Comparison of ENCODE assay signal across 8 mouse cellular contexts in genomic region chr7:101970429-101970775, GRCm38 (mm10). TPM values are rescaled to one million over a fixed set of nuclear protein-coding genes. Genes with fewer than 3 reads are reported as not detected.
DNase-seq lines count a peak whose midpoint lies in the region; ATAC-seq and TF ChIP-seq lines count a peak whose summit lies in the region.

No protein-coding gene starts in this region.

- peak; percentile 4; the same call in 1 of the 2 replicates for TF ChIP-seq POLR2A in small intestine, adult 2 months (IDR thresholded peaks at IDR 0.05; ENCODE audit: low read depth, low read length)

- no peak for TF ChIP-seq CTCF in small intestine, adult 2 months (IDR thresholded peaks at IDR 0.05; ENCODE audit: extremely low read depth, insufficient read length, insufficient replicate concordance, low read depth, low read length)

- peak overlapping the region; percentile 94 for H3K9ac ChIP-seq in embryonic facial prominence, embryonic 13.5 days
- peak overlapping the region; percentile 94 for H3K9ac ChIP-seq in midbrain, embryonic 11.5 days (ENCODE audit: low read length)

- peak overlapping the region; percentile 76 for H3K4me2 ChIP-seq in embryonic facial prominence, embryonic 13.5 days
- peak overlapping the region; percentile 70 for H3K4me2 ChIP-seq in midbrain, embryonic 11.5 days

- WGBS in embryonic facial prominence, embryonic 13.5 days: 0% methylated on average over 11 of the region's 17 CpGs
- WGBS in limb, embryonic 10.5 days: 0% methylated on average over 17 of the region's 17 CpGs
- 0% methylated on average over 12 of the region's 17 CpGs for WGBS in midbrain, embryonic 11.5 days
- 2% methylated on average over 16 of the region's 17 CpGs for WGBS in small intestine, adult 2 months

- H3K4me1 ChIP-seq in embryonic facial prominence, embryonic 13.5 days: peaks cover 59% of the 10 kb centered on the region
- H3K4me1 ChIP-seq in limb, embryonic 10.5 days: peaks cover 60% of the 10 kb centered on the region
- peaks cover 17% of the 10 kb centered on the region for H3K4me1 ChIP-seq in midbrain, embryonic 11.5 days (ENCODE audit: control insufficient read depth, insufficient read depth, low read length)
- peaks cover 30% of the 10 kb centered on the region; the same call in 1 of the 2 replicates for H3K4me1 ChIP-seq in small intestine, adult 2 months (ENCODE audit: control insufficient read depth, insufficient read depth, insufficient read length, low read length)

- ATAC-seq in embryonic facial prominence, embryonic 13.5 days (ENCODE audit: insufficient number of reproducible peaks, insufficient read depth, low FRiP score, low TSS enrichment, low read depth): peak; percentile 78
- ATAC-seq in midbrain, embryonic 11.5 days (ENCODE audit: low FRiP score): peak; percentile 72

- no peaks in the 10 kb centered on the region for H3K27me3 ChIP-seq in embryonic facial prominence, embryonic 13.5 days
- no peaks in the 10 kb centered on the region for H3K27me3 ChIP-seq in limb, embryonic 10.5 days (ENCODE audit: low read depth, poor library complexity, severe bottlenecking)
- H3K27me3 ChIP-seq in midbrain, embryonic 11.5 days (ENCODE audit: control insufficient read depth, insufficient read depth, low read length): no peaks in the 10 kb centered on the region
- H3K27me3 ChIP-seq in small intestine, adult 2 months (ENCODE audit: control insufficient read depth, insufficient read depth, low read length): no peaks in the 10 kb centered on the region

- peak overlapping the region; percentile 100 for H3K27ac ChIP-seq in embryonic facial prominence, embryonic 13.5 days
- peak overlapping the region; percentile 98 for H3K27ac ChIP-seq in limb, embryonic 10.5 days
- peak overlapping the region; percentile 100 for H3K27ac ChIP-seq in midbrain, embryonic 11.5 days (ENCODE audit: low read depth, low read length)
- H3K27ac ChIP-seq in small intestine, adult 2 months (ENCODE audit: insufficient read depth, low read depth, low read length): peak overlapping the region; percentile 96

- H3K4me3 ChIP-seq in embryonic facial prominence, embryonic 13.5 days: peak overlapping the region; percentile 73
- peak overlapping the region; percentile 71 for H3K4me3 ChIP-seq in limb, embryonic 10.5 days
- peak overlapping the region; percentile 77 for H3K4me3 ChIP-seq in midbrain, embryonic 11.5 days (ENCODE audit: low read depth, low read length)
- H3K4me3 ChIP-seq in small intestine, adult 2 months (ENCODE audit: low read depth, low read length): peak overlapping the region; percentile 83

- H3K9me3 ChIP-seq in embryonic facial prominence, embryonic 13.5 days: no peaks in the 10 kb centered on the region
- H3K9me3 ChIP-seq in limb, embryonic 10.5 days (replicated peaks): no peaks in the 10 kb centered on the region
- H3K9me3 ChIP-seq in midbrain, embryonic 11.5 days (ENCODE audit: control insufficient read depth, low read length): no peaks in the 10 kb centered on the region

- H3K36me3 ChIP-seq in embryonic facial prominence, embryonic 13.5 days: no peaks in the 10 kb centered on the region
- 0 out of 2 replicates have a peak, but pooled peaks cover 6% of the 10 kb centered on the region for H3K36me3 ChIP-seq in limb, embryonic 10.5 days
- no peaks in the 10 kb centered on the region for H3K36me3 ChIP-seq in midbrain, embryonic 11.5 days (ENCODE audit: control insufficient read depth, insufficient read depth, low read length)
- H3K36me3 ChIP-seq in small intestine, adult 2 months (ENCODE audit: control insufficient read depth, insufficient read depth, low read length): peaks cover 2% of the 10 kb centered on the region; the same call in 1 of the 2 replicates

- DNase-seq in cerebellum, postnatal 10 days: peak; percentile 91 to 92
- DNase-seq in cerebellum, adult 11 months: no peak
- DNase-seq in heart, adult 18-20 months: peak; percentile 95
- peak; percentile 94 for DNase-seq in kidney, adult 18-20 months
- DNase-seq in limb, embryonic 10.5 days (ENCODE audit: low spot score): peak; percentile 83
- no peak for DNase-seq in midbrain, embryonic 11.5 days (ENCODE audit: low spot score, missing footprints)

RNA-seq across cellular contexts. Expression of gene Numa1, which starts 36.5 kb away (rescaled TPM):
- 90.9 and 92.0 TPM in 2 replicates for polyA plus RNA-seq in embryonic facial prominence, embryonic 13.5 days (2015; fragmentation: Nextera tagmentation; extraction: Ambion mirVana)
- total RNA-seq in heart, adult 18-20 months (2021): 10 to 100 TPM; 89.0 to 95.0 TPM
- polyA plus RNA-seq in limb, embryonic 10.5 days (2016; fragmentation: Nextera tagmentation; extraction: Ambion mirVana): 108 and 130 TPM in 2 replicates
- 91.7 and 94.9 TPM in 2 replicates for polyA plus RNA-seq in midbrain, embryonic 11.5 days (2014; fragmentation: Nextera tagmentation; extraction: Ambion mirVana)
- 43.1 and 63.1 TPM in 2 replicates for polyA plus RNA-seq in small intestine, adult 2 months (2012; rRNA removed)

RNA-seq across cellular contexts. Expression of gene Lrrc51, which starts 36.7 kb away (rescaled TPM):
- polyA plus RNA-seq in embryonic facial prominence, embryonic 13.5 days (2015; fragmentation: Nextera tagmentation; extraction: Ambion mirVana): 7.3 and 8.3 TPM in 2 replicates
- 1 to 10 TPM; 4.1 to 5.7 TPM for total RNA-seq in heart, adult 18-20 months (2021)
- 9.4 and 11.2 TPM in 2 replicates for polyA plus RNA-seq in limb, embryonic 10.5 days (2016; fragmentation: Nextera tagmentation; extraction: Ambion mirVana)
- 8.3 and 10.2 TPM in 2 replicates for polyA plus RNA-seq in midbrain, embryonic 11.5 days (2014; fragmentation: Nextera tagmentation; extraction: Ambion mirVana)
- 2.8 and 3.4 TPM in 2 replicates for polyA plus RNA-seq in small intestine, adult 2 months (2012; rRNA removed)

RNA-seq across cellular contexts. Expression of gene Il18bp, which starts 48.1 kb away (rescaled TPM):
- 3.3 TPM in 2 replicates for polyA plus RNA-seq in embryonic facial prominence, embryonic 13.5 days (2015; fragmentation: Nextera tagmentation; extraction: Ambion mirVana)
- total RNA-seq in heart, adult 18-20 months (2021): 10 to 100 TPM in 1 of 2 experiments, 1 to 10 TPM in 1; 7.4 to 11.9 TPM
- polyA plus RNA-seq in limb, embryonic 10.5 days (2016; fragmentation: Nextera tagmentation; extraction: Ambion mirVana): 2.3 and 3.4 TPM in 2 replicates
- polyA plus RNA-seq in midbrain, embryonic 11.5 days (2014; fragmentation: Nextera tagmentation; extraction: Ambion mirVana): 2.3 and 3.4 TPM in 2 replicates
- 6.2 and 11.2 TPM in 2 replicates for polyA plus RNA-seq in small intestine, adult 2 months (2012; rRNA removed)

Comparison
In these comparisons a context has a peak if more than half of its experiments do, and no peak if none do; other contexts are left out.
1. DNase-seq: peak in cerebellum, postnatal 10 days (2 of 2), heart, adult 18-20 months (2 of 2), kidney, adult 18-20 months (single experiment) and limb, embryonic 10.5 days (single experiment); none in cerebellum, adult 11 months (single experiment) and midbrain, embryonic 11.5 days (single experiment).
2. Peak in every context shown above with its lines, with median percentiles within 50 percentile points of each other: H3K27ac ChIP-seq and H3K4me3 ChIP-seq.